Mouse (Mus musculus) myocyte (in vitro differentiated cells): ENCODE data around the gene Nccrp1. TPM values are rescaled to one million over a fixed set of nuclear protein-coding genes. Genes with fewer than 3 reads are reported as not detected.

ENCODE experiments used
- H3K27me3 ChIP-seq: one replicate; pipeline ENCODE4 v1.6.1; 2011; ENCODE audit not compliant: control insufficient read depth, insufficient read depth, insufficient read length
- H3K36me3 ChIP-seq: one replicate; pipeline ENCODE4 v1.6.1; 2011; ENCODE audit not compliant: control insufficient read depth, insufficient read depth
- H3K4me2 ChIP-seq: one replicate; pipeline ENCODE4 v1.6.1; 2011; ENCODE audit warnings: low read depth, control low read depth
- H3K4me3 ChIP-seq: one replicate; pipeline ENCODE4 v1.5.1; 2011; ENCODE audit warnings: mild to moderate bottlenecking, control low read depth, moderate library complexity
- H3K79me2 ChIP-seq: one replicate; pipeline ENCODE4 v1.6.1; 2011; ENCODE audit not compliant: control insufficient read depth, insufficient read depth
- H3ac ChIP-seq: one replicate; pipeline ENCODE4 v1.6.1; 2011; ENCODE audit not compliant: control insufficient read depth, insufficient read length
- CEBPB ChIP-seq: IDR thresholded peaks from 2 replicates; pipeline ENCODE4 v1.6.1; 2011; ENCODE audit warnings: mild to moderate bottlenecking, moderate library complexity; ENCODE audit not compliant: poor library complexity, insufficient read depth, severe bottlenecking
- E2F4 ChIP-seq: IDR thresholded peaks from one replicate; pipeline ENCODE4 v1.6.1; 2011; ENCODE audit warnings: mild to moderate bottlenecking, control low read depth, moderate library complexity; ENCODE audit not compliant: insufficient read depth
- MAX ChIP-seq: IDR thresholded peaks from one replicate; pipeline ENCODE4 v1.6.1; 2011; ENCODE audit warnings: low read depth, mild to moderate bottlenecking, control low read depth
- MYOD1 ChIP-seq, 3 experiments: IDR thresholded peaks; one replicate each; pipeline ENCODE4 v1.6.1; 2011; ENCODE audit warnings: control low read depth in 2 of 3, low read depth in 2 of 3, mild to moderate bottlenecking in 2 of 3, moderate library complexity in 1 of 3; ENCODE audit not compliant: insufficient read length in 2 of 3, control insufficient read depth in 1 of 3
- MYOG ChIP-seq, 3 experiments: IDR thresholded peaks; one replicate each; pipeline ENCODE4 v1.6.1; 2011; ENCODE audit warnings: control low read depth in 2 of 3, low read depth in 2 of 3, mild to moderate bottlenecking in 2 of 3; ENCODE audit not compliant: insufficient read length in 2 of 3, control insufficient read depth in 1 of 3, insufficient read depth in 1 of 3
- POLR2A ChIP-seq: IDR thresholded peaks from one replicate; pipeline ENCODE4 v1.6.1; 2011; ENCODE audit warnings: low read depth, mild to moderate bottlenecking, control low read depth, moderate library complexity; ENCODE audit not compliant: insufficient read length
- POLR2AphosphoS2 ChIP-seq: IDR thresholded peaks from one replicate; pipeline ENCODE4 v1.6.1; 2011; ENCODE audit warnings: low read depth, control low read depth; ENCODE audit not compliant: insufficient read length
- REST ChIP-seq: IDR thresholded peaks from one replicate; pipeline ENCODE4 v1.6.1; 2011; ENCODE audit warnings: mild to moderate bottlenecking, control low read depth, moderate library complexity; ENCODE audit not compliant: insufficient read depth, insufficient read length
- SRF ChIP-seq: IDR thresholded peaks from one replicate; pipeline ENCODE4 v1.6.1; 2011; ENCODE audit warnings: low read depth; ENCODE audit not compliant: control insufficient read depth, insufficient read length
- TCF12 ChIP-seq: IDR thresholded peaks from one replicate; pipeline ENCODE4 v1.6.1; 2011; ENCODE audit warnings: mild to moderate bottlenecking, control low read depth; ENCODE audit not compliant: poor library complexity, insufficient read depth, severe bottlenecking
- TCF3 ChIP-seq: IDR thresholded peaks from one replicate; pipeline ENCODE4 v1.6.1; 2011; ENCODE audit warnings: low read depth, control low read depth; ENCODE audit not compliant: insufficient read length
- USF1 ChIP-seq: IDR thresholded peaks from one replicate; pipeline ENCODE4 v1.6.1; 2011; ENCODE audit warnings: low read depth, mild to moderate bottlenecking, control low read depth, moderate library complexity
- polyA plus RNA-seq: library from polyadenylated mRNA; unstranded; fragments of >200 nt; fragmentation: generic; extraction: Trizol; gene quantifications from one replicate; pipeline ENCODE4 v1.2.1, GENCODE M21; 2012; ENCODE audit warnings: missing spikeins

Nccrp1 gene
- polyA plus RNA-seq, 1 experiment = 0.07 TPM

DNA sequence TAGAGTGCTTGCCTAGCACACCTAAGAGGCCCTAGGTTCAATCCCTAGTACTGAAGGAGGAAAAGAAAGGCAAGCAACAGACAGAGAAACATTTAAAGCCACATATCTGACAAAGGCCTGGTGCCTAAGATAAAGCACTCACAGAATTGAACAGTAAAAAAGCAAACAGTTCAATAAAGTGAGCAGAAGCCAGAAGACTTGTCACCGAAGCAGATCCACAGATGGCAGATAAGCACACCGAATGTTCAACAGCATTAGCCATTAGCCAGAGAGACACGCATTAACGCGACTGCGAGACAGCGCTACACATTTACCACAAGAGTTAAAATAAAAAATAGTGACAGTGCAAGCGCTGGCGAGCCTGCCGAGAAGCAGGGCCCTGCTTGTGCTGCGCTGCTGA is 35.8 kb upstream of the Nccrp1 start:
- no peak overlapping the region for H3K4me3 ChIP-seq
- no peaks in the 10 kb centered on the region for H3K36me3 ChIP-seq
- no peak overlapping the region for H3ac ChIP-seq
- TF ChIP-seq E2F4 = no peak
- no peak for TF ChIP-seq MAX
- H3K27me3 ChIP-seq = no peaks in the 10 kb centered on the region
- H3K79me2 ChIP-seq = peaks cover 70% of the 10 kb centered on the region
- H3K4me2 ChIP-seq = no peak overlapping the region

DNA sequence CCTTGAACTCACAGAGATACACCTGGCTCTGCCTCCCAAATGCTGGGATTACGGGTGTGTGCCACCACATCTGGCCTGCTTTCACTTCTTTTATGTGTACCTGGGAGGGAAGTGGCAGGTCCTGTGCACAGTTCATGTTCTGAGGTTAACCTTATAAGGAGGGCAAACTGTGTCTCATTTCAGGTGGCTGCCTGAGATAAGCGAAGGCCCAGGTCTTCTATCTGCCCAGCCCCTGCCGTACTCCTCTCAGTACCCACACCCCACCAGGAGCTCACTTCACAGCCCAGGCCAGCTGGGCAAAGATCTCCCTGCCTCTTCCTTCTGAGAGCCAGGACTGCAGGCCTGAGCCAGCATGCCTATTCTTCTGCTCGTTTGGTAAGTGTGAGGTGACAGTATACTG is 34.7 kb upstream of the Nccrp1 start:
- Histone ChIP-seq H3ac (no peak overlapping the region), H3K36me3 (no peaks in the 10 kb centered on the region), H3K4me2 (no peak overlapping the region), H3K27me3 (no peaks in the 10 kb centered on the region), H3K79me2 (peaks cover 71% of the 10 kb centered on the region), H3K4me3 (no peak overlapping the region)
- TF ChIP-seq CEBPB = no peak

DNA sequence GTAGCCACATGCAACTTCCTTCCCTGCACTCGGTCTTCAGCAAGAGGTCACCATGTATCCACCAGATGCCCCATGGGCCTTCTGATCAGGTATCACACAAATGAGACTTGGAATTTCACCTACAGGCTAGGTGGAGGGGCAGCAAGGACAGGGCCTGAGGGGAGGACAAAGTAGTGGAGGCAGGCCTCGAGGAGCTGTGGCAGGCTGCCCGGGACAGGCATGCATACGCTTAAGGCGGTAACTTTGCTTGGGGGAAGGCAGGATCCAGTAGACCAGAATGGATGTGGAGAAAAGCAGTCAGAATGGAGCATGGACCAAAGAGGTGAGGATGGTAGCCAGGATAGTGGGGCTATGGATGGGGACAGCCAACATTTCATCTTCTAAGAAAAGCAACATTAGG is 32.8 kb upstream of the Nccrp1 start:
- H3K27me3 ChIP-seq = no peaks in the 10 kb centered on the region
- H3K36me3 ChIP-seq = no peaks in the 10 kb centered on the region
- TF ChIP-seq E2F4 (no peak), MAX (no peak), POLR2A (no peak), CEBPB (no peak), TCF3 (no peak), MYOD1 (IDR thresholded peaks at IDR 0.05; ENCODE audit: control insufficient read depth in 1 of 3, insufficient read length in 2 of 3, low read depth in 2 of 3) (no peak), TCF12 (no peak), USF1 (no peak), SRF (no peak), POLR2AphosphoS2 (no peak), MYOG (IDR thresholded peaks at IDR 0.05; ENCODE audit: control insufficient read depth in 1 of 3, insufficient read depth in 1 of 3, insufficient read length in 2 of 3, low read depth in 2 of 3) (no peak), REST (no peak)
- H3ac ChIP-seq = no peak overlapping the region
- H3K4me2 ChIP-seq = no peak overlapping the region
- no peak overlapping the region for H3K4me3 ChIP-seq
- peaks cover 66% of the 10 kb centered on the region for H3K79me2 ChIP-seq

DNA sequence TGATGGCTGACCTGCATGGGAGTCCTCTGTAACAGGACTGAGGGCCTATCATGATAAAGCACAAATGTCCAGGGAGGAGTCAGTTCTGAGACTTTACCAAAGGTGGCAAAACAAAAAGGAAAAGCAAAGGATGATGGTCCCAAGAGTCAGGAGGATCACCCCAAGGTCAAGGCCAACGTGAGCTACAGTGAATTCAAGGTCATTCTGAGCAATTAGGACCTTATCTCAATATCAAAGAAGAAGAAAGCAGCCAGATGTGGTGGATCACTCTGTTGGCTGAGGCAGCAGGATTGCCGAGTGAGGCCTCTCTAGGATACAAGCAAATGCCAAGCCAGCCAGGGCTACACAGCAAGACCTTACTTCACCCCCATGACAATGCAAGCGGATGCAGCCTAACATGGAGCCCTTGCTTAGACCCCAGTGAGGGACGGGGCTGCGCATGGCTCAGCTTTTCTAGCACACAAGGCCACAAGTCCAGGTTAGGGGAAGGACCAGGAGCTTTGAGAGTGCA is 31.5 kb upstream of the Nccrp1 start:
- H3K36me3 ChIP-seq = no peaks in the 10 kb centered on the region
- no peak overlapping the region for H3K4me2 ChIP-seq
- H3K79me2 ChIP-seq = peaks cover 68% of the 10 kb centered on the region
- TF ChIP-seq TCF3 (no peak), USF1 (no peak), E2F4 (no peak), POLR2AphosphoS2 (no peak), REST (no peak)
- no peak overlapping the region for H3ac ChIP-seq
- H3K4me3 ChIP-seq = no peak overlapping the region
- H3K27me3 ChIP-seq = no peaks in the 10 kb centered on the region

DNA sequence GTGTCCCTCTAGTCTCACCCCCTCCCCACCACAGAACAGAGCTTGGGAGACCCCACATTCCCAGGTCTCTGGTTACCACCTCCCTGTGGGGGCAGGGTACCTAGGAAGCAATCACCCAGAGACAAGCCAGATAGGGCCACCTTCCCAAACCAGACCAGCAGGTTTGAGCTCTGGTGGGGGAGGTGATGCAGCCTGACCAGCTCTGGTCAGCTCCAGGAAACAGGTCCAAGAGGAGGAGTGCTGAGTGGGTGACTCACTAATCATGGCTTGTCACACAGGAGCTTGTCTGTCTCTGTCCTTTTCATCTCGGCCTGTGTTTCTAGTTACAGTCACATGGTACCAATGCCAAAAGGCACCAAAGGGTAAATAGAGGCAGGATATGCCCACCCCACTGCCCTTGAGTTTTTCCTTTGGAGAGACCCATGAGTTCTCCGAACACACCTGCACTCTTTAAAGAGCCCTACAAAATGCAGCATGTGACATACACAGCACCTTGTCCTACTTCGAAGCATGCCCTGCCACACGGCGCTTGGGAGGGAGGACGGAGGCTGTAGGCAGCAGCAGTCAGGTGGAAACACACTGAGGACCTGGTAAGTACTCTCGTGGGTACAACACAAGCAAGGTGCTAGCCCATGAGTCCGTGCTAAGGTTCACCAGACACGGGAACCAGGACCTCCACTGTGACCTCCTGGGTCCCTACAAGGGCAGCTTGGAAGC is 30.9 kb upstream of the Nccrp1 start:
- Histone ChIP-seq H3K27me3 (no peaks in the 10 kb centered on the region), H3K4me3 (no peak overlapping the region), H3K4me2 (no peak overlapping the region), H3ac (no peak overlapping the region), H3K79me2 (peaks cover 71% of the 10 kb centered on the region), H3K36me3 (no peaks in the 10 kb centered on the region)
- no peak for TF ChIP-seq CEBPB
- TF ChIP-seq POLR2AphosphoS2 = no peak
- no peak for TF ChIP-seq TCF3
- TF ChIP-seq MAX = no peak
- no peak for TF ChIP-seq USF1
- TF ChIP-seq MYOG (IDR thresholded peaks at IDR 0.05; ENCODE audit: control insufficient read depth in 1 of 3, insufficient read depth in 1 of 3, insufficient read length in 2 of 3, low read depth in 2 of 3) = no peak
- no peak for TF ChIP-seq POLR2A
- TF ChIP-seq TCF12 = no peak
- no peak for TF ChIP-seq E2F4
- TF ChIP-seq SRF = no peak
- no peak for TF ChIP-seq MYOD1 (IDR thresholded peaks at IDR 0.05; ENCODE audit: control insufficient read depth in 1 of 3, insufficient read length in 2 of 3, low read depth in 2 of 3)
- no peak for TF ChIP-seq REST
